Mouse (Mus musculus) MEL (cell line): ENCODE measurements around the gene Dhx58. TPM values are rescaled to one million over a fixed set of nuclear protein-coding genes. Genes with fewer than 3 reads are reported as not detected.

Experiments used
- DNase-seq: peaks from one replicate; pipeline ENCODE4 v3.0.0; 2011; ENCODE audit warnings: low read depth, low spot score
- H3K27ac ChIP-seq: 2 replicates; pipeline ENCODE4 v1.5.1; 2012; ENCODE audit warnings: low read depth, mild to moderate bottlenecking, control low read depth, low read length, moderate library complexity; ENCODE audit not compliant: control insufficient read depth
- H3K27me3 ChIP-seq, 2 experiments: fragments of 150-350 bp in 1 of 2; sonication (generic) in 1 of 2; 2 replicates each; pipeline ENCODE4 v1.6.1; 2012; ENCODE audit warnings: low read length in 2 of 2, mild to moderate bottlenecking in 2 of 2, improper control_type of control experiment in 1 of 2, moderate library complexity in 1 of 2; ENCODE audit not compliant: insufficient read depth in 2 of 2, control insufficient read depth in 1 of 2
- H3K36me3 ChIP-seq, 2 experiments: 2 replicates each; pipeline ENCODE4 v1.6.1; 2012 to 2014; ENCODE audit warnings: low read length in 2 of 2, improper control_type of control experiment in 1 of 2, inconsistent platforms in 1 of 2, mild to moderate bottlenecking in 1 of 2; ENCODE audit not compliant: insufficient read depth in 2 of 2, control insufficient read depth in 1 of 2
- H3K4me1 ChIP-seq, 2 experiments: fragments of 150-350 bp in 1 of 2; sonication (generic) in 1 of 2; 2 replicates each; pipeline ENCODE4 v1.6.1; 2012; ENCODE audit warnings: low read length in 2 of 2, improper control_type of control experiment in 1 of 2, mild to moderate bottlenecking in 1 of 2; ENCODE audit not compliant: insufficient read depth in 2 of 2, control insufficient read depth in 1 of 2
- H3K4me3 ChIP-seq, 2 experiments: fragments of 150-350 bp in 1 of 2; sonication (generic) in 1 of 2; 2 replicates each; pipeline ENCODE4 v1.5.1; 2012; ENCODE audit warnings: low read depth in 2 of 2, low read length in 2 of 2, mild to moderate bottlenecking in 2 of 2, moderate library complexity in 2 of 2, control low read depth in 1 of 2, improper control_type of control experiment in 1 of 2; ENCODE audit not compliant: control insufficient read depth in 1 of 2, insufficient read depth in 1 of 2
- H3K79me2 ChIP-seq: 2 replicates; pipeline ENCODE4 v1.6.1; 2012; ENCODE audit warnings: mild to moderate bottlenecking, low read length, moderate library complexity; ENCODE audit not compliant: control insufficient read depth, poor library complexity, insufficient read depth
- H3K9ac ChIP-seq: 2 replicates; pipeline ENCODE4 v1.6.1; 2012; ENCODE audit warnings: low read depth, mild to moderate bottlenecking, control low read depth, low read length, moderate library complexity; ENCODE audit not compliant: control insufficient read depth, poor library complexity, severe bottlenecking
- H3K9me3 ChIP-seq: fragments of 150-350 bp; sonication (generic); replicated peaks from 2 replicates; pipeline ENCODE4 v1.6.1; 2012; ENCODE audit warnings: mild to moderate bottlenecking, low read length, improper control_type of control experiment, moderate library complexity; ENCODE audit not compliant: insufficient read depth
- BHLHE40 ChIP-seq: IDR thresholded peaks from 2 replicates; pipeline ENCODE4 v1.6.1; 2012; ENCODE audit warnings: low read depth, mild to moderate bottlenecking, inconsistent platforms, low read length, improper control_type of control experiment, borderline replicate concordance
- CHD1 ChIP-seq: IDR thresholded peaks from 2 replicates; pipeline ENCODE4 v1.6.1; 2012; ENCODE audit warnings: low read depth, mild to moderate bottlenecking, inconsistent platforms, low read length, improper control_type of control experiment
- CHD2 ChIP-seq: IDR thresholded peaks from 2 replicates; pipeline ENCODE4 v1.6.1; 2011; ENCODE audit warnings: low read length, improper control_type of control experiment
- CTCF ChIP-seq, 3 experiments: IDR thresholded peaks in 2 of 3; conservative IDR thresholded peaks in 1 of 3; 2 replicates each; pipeline ENCODE4 v1.5.1; 2011 to 2012; ENCODE audit warnings: low read length in 3 of 3, low read depth in 2 of 3, mild to moderate bottlenecking in 2 of 3, improper control_type of control experiment in 1 of 3, inconsistent platforms in 1 of 3, mixed read lengths in 1 of 3, moderate library complexity in 1 of 3; ENCODE audit not compliant: control insufficient read depth in 1 of 3, insufficient read depth in 1 of 3, poor library complexity in 1 of 3, severe bottlenecking in 1 of 3
- ELF1 ChIP-seq: IDR thresholded peaks from 2 replicates; pipeline ENCODE4 v1.6.1; 2014; ENCODE audit warnings: low read depth, mild to moderate bottlenecking, inconsistent platforms, low read length, improper control_type of control experiment, moderate library complexity
- EP300 ChIP-seq, 2 experiments: IDR thresholded peaks; 2 replicates each; pipeline ENCODE4 v1.6.1; 2011; ENCODE audit warnings: improper control_type of control experiment in 2 of 2, low read length in 2 of 2, low read depth in 1 of 2, mild to moderate bottlenecking in 1 of 2
- HCFC1 ChIP-seq: IDR thresholded peaks from 2 replicates; pipeline ENCODE4 v1.6.1; 2012; ENCODE audit warnings: low read depth, mild to moderate bottlenecking, inconsistent platforms, low read length, improper control_type of control experiment, moderate library complexity
- KAT2A ChIP-seq: conservative IDR thresholded peaks from 2 replicates; pipeline ENCODE4 v1.6.1; 2012; ENCODE audit warnings: low read depth, low read length, improper control_type of control experiment, inconsistent platforms
- MAX ChIP-seq: IDR thresholded peaks from 2 replicates; pipeline ENCODE4 v1.6.1; 2011; ENCODE audit warnings: low read length, improper control_type of control experiment
- MAZ ChIP-seq: IDR thresholded peaks from 2 replicates; pipeline ENCODE4 v1.6.1; 2012; ENCODE audit warnings: low read depth, mild to moderate bottlenecking, inconsistent platforms, low read length, improper control_type of control experiment
- MEF2A ChIP-seq: IDR thresholded peaks from 2 replicates; pipeline ENCODE4 v1.6.1; 2014; ENCODE audit warnings: low read depth, mild to moderate bottlenecking, inconsistent platforms, low read length, improper control_type of control experiment; ENCODE audit not compliant: poor library complexity, insufficient replicate concordance, severe bottlenecking; ENCODE audit errors: extremely low read depth
- MXI1 ChIP-seq: IDR thresholded peaks from 2 replicates; pipeline ENCODE4 v1.6.1; 2011; ENCODE audit warnings: mild to moderate bottlenecking, low read depth, low read length, improper control_type of control experiment
- MYC ChIP-seq: IDR thresholded peaks from 2 replicates; pipeline ENCODE4 v1.6.1; 2011; ENCODE audit warnings: low read depth, mild to moderate bottlenecking, low read length, improper control_type of control experiment, moderate library complexity
- NELFE ChIP-seq: IDR thresholded peaks from 2 replicates; pipeline ENCODE4 v1.6.1; 2011; ENCODE audit warnings: low read depth, low read length, improper control_type of control experiment
- NRF1 ChIP-seq: IDR thresholded peaks from 2 replicates; pipeline ENCODE4 v1.6.1; 2014; ENCODE audit warnings: low read depth, mild to moderate bottlenecking, inconsistent platforms, low read length, improper control_type of control experiment, moderate library complexity; ENCODE audit not compliant: poor library complexity, insufficient read depth, severe bottlenecking
- POLR2A ChIP-seq, 2 experiments: IDR thresholded peaks; 2 replicates each; pipeline ENCODE4 v1.6.1; 2011 to 2012; ENCODE audit warnings: low read length in 2 of 2, mild to moderate bottlenecking in 2 of 2, control low read depth in 1 of 2, improper control_type of control experiment in 1 of 2, low read depth in 1 of 2, moderate library complexity in 1 of 2; ENCODE audit not compliant: control insufficient read depth in 1 of 2, insufficient read depth in 1 of 2, poor library complexity in 1 of 2
- POLR2AphosphoS2 ChIP-seq: IDR thresholded peaks from 2 replicates; pipeline ENCODE4 v1.6.1; 2011; ENCODE audit warnings: low read length, improper control_type of control experiment
- POLR2AphosphoS5 ChIP-seq: IDR thresholded peaks from 2 replicates; pipeline ENCODE4 v1.6.1; 2012; ENCODE audit warnings: low read depth, borderline replicate concordance, mild to moderate bottlenecking, inconsistent platforms, low read length, moderate library complexity, mixed read lengths
- RAD21 ChIP-seq: IDR thresholded peaks from 2 replicates; pipeline ENCODE4 v1.6.1; 2011; ENCODE audit warnings: mild to moderate bottlenecking, low read depth, low read length, improper control_type of control experiment
- RCOR1 ChIP-seq: IDR thresholded peaks from 2 replicates; pipeline ENCODE4 v1.6.1; 2012; ENCODE audit warnings: low read depth, mild to moderate bottlenecking, inconsistent platforms, low read length, improper control_type of control experiment
- SIN3A ChIP-seq: IDR thresholded peaks from 2 replicates; pipeline ENCODE4 v1.6.1; 2012; ENCODE audit warnings: low read length, improper control_type of control experiment, inconsistent platforms
- SMC3 ChIP-seq: IDR thresholded peaks from 2 replicates; pipeline ENCODE4 v1.6.1; 2011; ENCODE audit warnings: low read depth, low read length, improper control_type of control experiment
- TBP ChIP-seq: IDR thresholded peaks from 2 replicates; pipeline ENCODE4 v1.8.0; 2011; ENCODE audit warnings: low read depth, low read length, improper control_type of control experiment
- TCF12 ChIP-seq: IDR thresholded peaks from 2 replicates; pipeline ENCODE4 v1.6.1; 2014; ENCODE audit warnings: low read depth, mild to moderate bottlenecking, inconsistent platforms, low read length, improper control_type of control experiment, moderate library complexity
- USF2 ChIP-seq, 2 experiments: IDR thresholded peaks; 2 replicates each; pipeline ENCODE4 v1.6.1; 2011 to 2012; ENCODE audit warnings: improper control_type of control experiment in 2 of 2, low read length in 2 of 2, borderline replicate concordance in 1 of 2, inconsistent platforms in 1 of 2, low read depth in 1 of 2, mild to moderate bottlenecking in 1 of 2; ENCODE audit not compliant: insufficient read depth in 1 of 2
- ZC3H11A ChIP-seq: IDR thresholded peaks from 2 replicates; pipeline ENCODE4 v1.6.1; 2012; ENCODE audit warnings: low read depth, mild to moderate bottlenecking, inconsistent platforms, low read length, improper control_type of control experiment
- ZMIZ1 ChIP-seq: IDR thresholded peaks from 2 replicates; pipeline ENCODE4 v1.6.1; 2012; ENCODE audit warnings: low read depth, mild to moderate bottlenecking, inconsistent platforms, low read length, improper control_type of control experiment, moderate library complexity
- ZNF384 ChIP-seq: IDR thresholded peaks from 2 replicates; pipeline ENCODE4 v1.6.1; 2012; ENCODE audit warnings: low read depth, mild to moderate bottlenecking, inconsistent platforms, low read length, improper control_type of control experiment
- polyA plus RNA-seq, 2 experiments: library from polyadenylated mRNA; stranded (reverse) in 1 of 2; unstranded in 1 of 2; fragments of >175 nt in 1 of 2; fragments of >200 nt in 1 of 2; gene quantifications; 2 replicates each; pipeline versions ENCODE4 v1.2.1 to v1.2.4; 2012; ENCODE audit warnings: low replicate concordance in 2 of 2, low read depth in 1 of 2; ENCODE audit not compliant: insufficient read length in 2 of 2, insufficient read depth in 1 of 2, missing spikeins in 1 of 2
- total RNA-seq: library from RNA; depleted of rRNA; stranded (reverse); fragments of 300-350 nt; gene quantifications from 2 replicates; pipeline ENCODE4 v1.2.3, GENCODE M21; 2012

The Dhx58 gene
- total and polyA plus RNA-seq, 3 experiments, result 3.6 to 3.9 TPM; not detected in 1

DNA sequence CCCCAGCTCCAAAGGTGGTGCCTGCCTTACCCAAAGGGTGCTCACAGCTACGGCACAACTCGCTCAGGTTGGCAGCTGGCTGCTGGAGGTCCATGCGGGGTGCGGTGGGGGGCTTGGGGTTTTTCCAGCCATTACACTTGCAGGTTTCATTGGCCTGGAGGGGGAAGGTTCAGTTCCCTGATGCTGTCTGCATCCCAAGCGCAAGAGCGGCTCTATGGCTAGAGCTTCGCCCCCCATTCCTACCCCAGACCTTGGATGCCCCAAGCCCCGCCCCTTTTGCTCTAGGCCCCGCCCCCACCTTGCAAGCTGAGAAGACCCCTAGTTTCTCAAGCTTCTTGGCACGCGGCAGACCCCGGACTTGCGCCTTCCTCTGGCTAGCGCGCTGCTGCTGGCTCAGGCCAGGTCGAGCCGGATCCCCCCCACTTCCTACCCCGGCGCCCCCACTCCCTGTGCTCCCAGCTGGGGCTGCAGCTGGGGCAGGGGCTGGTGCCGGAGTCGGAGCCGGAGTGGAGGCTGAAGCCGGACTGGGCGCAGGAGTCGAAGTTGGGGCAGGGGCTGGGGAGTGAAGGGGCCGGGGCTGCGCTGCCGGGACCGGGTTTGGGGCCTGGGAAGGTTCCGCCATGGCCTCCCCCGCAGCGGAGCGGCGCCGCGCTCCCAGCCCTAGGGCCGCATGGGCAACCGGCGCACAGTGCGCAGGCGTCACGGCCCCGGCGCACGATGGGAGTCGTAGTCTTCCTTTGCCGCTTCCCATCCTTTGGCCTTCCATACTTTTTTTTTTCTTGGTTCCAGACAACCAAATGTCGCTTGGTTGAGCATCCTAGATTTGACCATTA is 7.9 kb upstream of the Dhx58 start, which contains the start of gene Kat2a:
Gene Kat2a (minus strand): TSS at position 683 of the 833 bp plus-strand sequence.
- peaks cover 2 to 28% of the 10 kb centered on the region in 2 experiments for H3K36me3 ChIP-seq
- no peaks in the 10 kb centered on the region for H3K9me3 ChIP-seq
- H3K27me3 ChIP-seq, result no peaks in the 10 kb centered on the region
- H3K4me1 ChIP-seq, result peaks cover 5 to 27% of the 10 kb centered on the region in 2 experiments; a peak in 3 of 4 replicates
- H3K4me3 ChIP-seq, result peak within 1 kb of the TSS; percentile 86 to 97
- no peak for TF ChIP-seq USF2 (IDR thresholded peaks at IDR 0.05; ENCODE audit: borderline replicate concordance in 1 of 2, insufficient read depth in 1 of 2, low read depth in 1 of 2, low read length in 2 of 2)
- TF ChIP-seq ZC3H11A, result peak; percentile 15; the same call in 1 of the 2 replicates
- peak; percentile 95 for TF ChIP-seq NRF1
- TF ChIP-seq BHLHE40, result no peak
- TF ChIP-seq POLR2AphosphoS2, result peak; percentile 97
- no peak for TF ChIP-seq CHD1
- peak; percentile 97 for TF ChIP-seq MXI1
- peak; percentile 66 for TF ChIP-seq TBP
- no peak for TF ChIP-seq EP300 (IDR thresholded peaks at IDR 0.05; ENCODE audit: low read depth in 1 of 2, low read length in 2 of 2)
- peak; percentile 78 for TF ChIP-seq ELF1
- peak; percentile 95 for TF ChIP-seq MYC
- TF ChIP-seq ZNF384, result peak; percentile 87
- no peak; a peak in 1 of 6 replicates for TF ChIP-seq CTCF (IDR thresholded peaks at IDR 0.05 in 2 of 3, conservative IDR thresholded peaks at IDR 0.05 in 1 of 3; ENCODE audit: control insufficient read depth in 1 of 3, insufficient read depth in 1 of 3, low read depth in 2 of 3, low read length in 3 of 3, poor library complexity in 1 of 3, severe bottlenecking in 1 of 3)
- no peak; the same call in none of the 2 replicates for TF ChIP-seq SMC3
- TF ChIP-seq NELFE, result peak; percentile 97
- peak; percentile 55 for TF ChIP-seq TCF12
- no peak for TF ChIP-seq CHD2
- peak; percentile 93 for TF ChIP-seq MAX
- peak; percentile 92 for TF ChIP-seq KAT2A
- peak; percentile 61; the same call in 1 of the 2 replicates for TF ChIP-seq MAZ
- TF ChIP-seq MEF2A, result no peak
- TF ChIP-seq POLR2AphosphoS5, result no peak
- TF ChIP-seq ZMIZ1, result peak; percentile 68; the same call in 1 of the 2 replicates
- TF ChIP-seq RCOR1, result peak; percentile 36; the same call in 1 of the 2 replicates
- peak; percentile 87 for TF ChIP-seq SIN3A
- TF ChIP-seq RAD21, result no peak
- peak; percentile 95 to 99 for TF ChIP-seq POLR2A (IDR thresholded peaks at IDR 0.05; ENCODE audit: control insufficient read depth in 1 of 2, insufficient read depth in 1 of 2, low read depth in 1 of 2, low read length in 2 of 2, poor library complexity in 1 of 2)
- TF ChIP-seq HCFC1, result peak; percentile 99
- H3K27ac ChIP-seq, result peak within 1 kb of the TSS; percentile 79
- H3K79me2 ChIP-seq, result peaks cover 13% of the 10 kb centered on the region
- peak within 1 kb of the TSS; percentile 96 for H3K9ac ChIP-seq
- DNase-seq, result peak; percentile 89
